Mouse (Mus musculus): ENCODE measurements around the gene Syt12.

DNA sequence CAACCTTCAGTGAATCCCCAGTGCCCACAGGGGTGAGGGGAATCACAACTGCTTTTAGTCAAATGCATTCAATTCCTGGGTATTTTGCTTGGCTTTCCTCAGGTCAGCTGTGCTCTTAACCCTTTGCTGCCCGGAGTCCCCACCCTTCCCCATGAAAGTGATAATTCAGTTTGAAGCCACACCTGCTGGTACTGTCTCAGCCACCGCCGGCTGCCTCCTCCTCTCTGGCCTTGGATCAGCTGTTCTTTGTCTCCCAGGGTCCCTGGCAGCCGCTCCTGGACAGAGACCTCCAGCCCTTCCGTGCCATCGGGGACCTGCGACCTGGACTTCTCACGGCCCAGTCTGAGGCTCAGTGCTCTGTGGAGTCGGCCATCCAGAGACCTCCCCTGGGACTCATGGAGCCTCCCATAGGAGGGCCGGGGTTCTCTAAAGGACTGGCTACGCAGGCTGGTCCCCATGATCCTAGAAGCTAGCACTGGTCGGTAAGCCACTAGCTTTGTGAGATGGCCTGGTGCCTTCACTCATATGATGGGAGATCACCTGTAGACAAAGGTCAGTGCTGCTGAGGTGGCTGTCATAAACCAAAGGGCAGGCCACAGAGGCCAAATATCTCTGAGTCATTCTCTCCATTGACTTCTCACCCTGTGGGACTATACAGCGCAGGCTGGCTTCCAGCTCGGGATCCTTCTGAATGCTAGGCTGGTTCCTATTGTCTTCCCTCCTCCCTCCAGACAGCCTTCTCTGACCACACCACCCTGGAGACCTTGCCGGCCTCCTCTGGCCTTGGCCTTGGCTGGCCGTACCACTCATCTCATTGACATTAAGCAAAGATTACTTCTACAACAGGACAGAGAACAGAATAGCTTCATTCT, 21.1 kb upstream of the Syt12 start, which contains the start of gene 2010003K11Rik:
- TF ChIP-seq POLR2A (IDR thresholded peaks at IDR 0.05; ENCODE audit: borderline replicate concordance, extremely low read depth, low read depth, low read length), result no peak
- TF ChIP-seq CTCF (IDR thresholded peaks at IDR 0.05; ENCODE audit: insufficient read depth, low read length), result no peak
